Mouse (Mus musculus): ENCODE data around the gene Pias3.
A peak's percentile ranks its signal among the peaks of the same experiment; 100 is the strongest.
"Not testable (repeated sequence)": the region's sequence is repeated elsewhere in the genome, so short reads cannot be mapped to it uniquely, and the experiment has no call there.

The Pias3 gene

DNA sequence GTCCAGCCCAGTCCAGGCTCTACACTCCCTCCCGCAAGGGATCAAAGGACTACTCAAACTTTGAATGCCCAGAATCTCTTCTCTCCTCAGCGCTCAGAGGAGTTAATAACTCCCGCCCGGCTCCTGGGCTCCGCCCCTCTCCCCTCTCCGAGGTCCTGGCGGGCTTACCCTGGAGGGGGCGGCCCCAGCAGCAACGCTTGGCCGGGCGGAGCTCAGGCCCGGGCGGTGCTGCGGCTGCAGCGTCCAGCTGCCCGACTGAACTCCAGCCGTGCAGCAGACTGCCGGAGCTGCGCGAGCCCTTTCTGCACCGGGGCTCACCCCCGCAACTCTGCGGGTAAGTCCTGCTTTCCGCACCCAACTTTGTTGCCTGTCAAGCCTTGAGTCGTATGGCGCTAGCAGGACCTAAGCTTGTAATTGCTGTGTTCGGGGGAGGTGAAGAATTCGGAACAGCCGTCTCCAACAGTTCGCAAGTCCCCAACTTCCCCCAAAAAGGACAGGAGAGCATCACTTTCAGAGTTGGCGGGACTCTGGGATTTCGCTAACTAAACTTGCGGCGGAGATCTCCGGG is at the start of gene Pias3:
Gene Pias3, plus strand, starts transcription at position 187 of the 568 bp plus-strand sequence.
- DNase-seq (ENCODE audit: low read depth) = peak; percentile 78

DNA sequence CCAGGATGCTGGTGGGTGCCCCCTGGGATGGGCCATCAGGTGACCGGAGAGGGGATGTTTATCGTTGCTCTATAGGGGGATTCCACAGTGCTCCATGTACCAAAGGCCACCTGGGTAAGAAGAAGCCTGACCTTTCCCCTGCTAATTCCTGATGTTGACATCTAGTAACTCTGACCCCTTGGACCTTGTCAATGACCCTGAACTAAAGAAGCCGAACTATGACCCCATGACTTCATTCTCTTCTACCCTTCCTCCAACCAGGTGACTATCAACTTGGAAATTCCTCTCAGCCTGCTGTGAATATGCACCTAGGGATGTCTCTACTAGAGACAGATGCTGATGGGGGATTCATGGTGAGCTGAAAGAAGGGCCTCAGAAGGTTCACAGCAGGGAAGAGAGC is 48.8 kb upstream of the Pias3 start:
- DNase-seq (ENCODE audit: low read depth) = no peak

DNA sequence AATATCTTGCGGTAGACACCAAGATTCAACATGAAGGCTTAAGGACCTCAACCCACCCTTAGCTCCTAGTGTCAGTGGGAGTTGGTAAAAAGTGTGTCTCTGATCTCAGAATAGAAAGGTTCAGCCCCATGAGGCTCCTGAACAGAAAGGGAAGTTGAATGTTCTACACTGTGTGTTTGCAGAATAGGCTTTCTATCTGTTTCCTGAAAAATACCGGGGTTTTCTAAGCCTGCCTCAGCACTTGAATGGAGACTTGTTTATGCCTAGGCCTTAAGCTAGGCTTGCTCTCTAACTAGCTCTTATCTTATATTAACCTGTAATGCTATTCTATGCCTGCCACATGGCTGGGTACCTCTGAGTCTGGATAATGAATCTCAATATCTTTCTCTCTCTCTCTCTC is 35.3 kb upstream of the Pias3 start:
- no peak for DNase-seq (ENCODE audit: low read depth)

DNA sequence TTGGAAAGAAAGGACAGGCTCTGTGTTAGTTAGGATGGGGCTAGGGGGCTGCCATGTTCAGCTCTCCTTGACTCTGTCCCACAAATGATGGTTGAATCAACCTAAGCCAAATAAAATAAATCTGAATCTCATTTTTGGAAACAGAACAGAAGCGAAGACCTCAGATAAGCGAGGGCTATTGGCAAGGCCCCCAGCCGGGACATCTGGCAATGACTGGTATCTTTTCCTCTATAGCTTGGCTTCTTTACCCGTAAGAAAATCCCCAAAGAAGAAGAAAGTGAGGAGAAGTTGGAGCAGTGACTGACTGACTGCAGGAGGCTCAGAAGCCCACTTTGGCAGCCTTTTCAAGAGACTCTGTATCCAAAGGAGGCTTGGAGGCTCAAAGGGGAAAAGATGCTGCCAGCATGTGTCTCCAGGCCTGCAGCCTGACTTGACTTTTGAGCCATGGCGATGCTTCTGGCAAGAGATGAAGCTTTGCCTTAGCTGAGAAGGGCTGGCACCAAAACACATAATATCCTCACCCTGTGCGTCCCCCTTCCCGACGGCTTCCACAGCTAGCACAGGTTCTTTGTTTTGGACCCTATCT is 33.4 kb upstream of the Pias3 start:
- DNase-seq (ENCODE audit: low read depth) = no peak

DNA sequence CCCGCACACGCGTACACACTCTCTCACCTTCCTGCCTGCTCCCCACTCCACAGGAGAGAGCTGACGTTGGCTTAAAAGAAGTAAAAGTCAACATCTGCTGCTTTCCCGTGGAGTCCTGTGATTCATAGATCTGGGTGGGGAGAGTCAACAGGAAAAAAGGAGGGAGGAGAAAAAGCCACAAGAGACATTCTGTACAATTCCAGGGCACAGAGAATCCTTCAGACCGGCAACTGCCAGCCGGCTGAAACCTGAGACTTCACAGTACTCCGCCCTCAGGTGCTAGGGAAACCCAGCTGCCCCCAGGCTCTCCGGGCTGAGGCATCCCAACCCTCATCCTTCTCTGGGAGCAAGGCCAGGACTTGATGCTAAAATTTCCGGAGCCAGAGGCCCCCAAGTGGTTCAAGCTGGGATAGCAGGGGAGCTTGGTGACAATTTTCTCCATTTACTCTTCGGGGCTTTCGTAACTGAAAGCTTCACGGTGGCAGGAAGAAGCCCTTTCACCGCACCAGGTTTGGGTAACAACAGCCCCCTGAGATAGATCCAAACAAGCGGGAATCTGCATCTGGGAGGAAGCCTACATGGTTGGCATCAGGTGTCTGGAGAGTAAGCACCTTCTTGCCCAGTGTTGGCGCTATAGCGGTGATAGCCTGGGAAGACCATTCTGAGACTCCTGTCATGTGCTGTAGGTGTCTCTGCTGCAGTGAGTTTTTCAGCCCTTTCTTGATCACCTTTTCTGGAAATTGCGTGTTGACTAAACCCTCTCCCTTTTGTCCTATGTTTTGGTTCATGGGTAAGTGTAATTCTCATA is 32.5 kb upstream of the Pias3 start:
- DNase-seq (ENCODE audit: low read depth) = peak; percentile 87

DNA sequence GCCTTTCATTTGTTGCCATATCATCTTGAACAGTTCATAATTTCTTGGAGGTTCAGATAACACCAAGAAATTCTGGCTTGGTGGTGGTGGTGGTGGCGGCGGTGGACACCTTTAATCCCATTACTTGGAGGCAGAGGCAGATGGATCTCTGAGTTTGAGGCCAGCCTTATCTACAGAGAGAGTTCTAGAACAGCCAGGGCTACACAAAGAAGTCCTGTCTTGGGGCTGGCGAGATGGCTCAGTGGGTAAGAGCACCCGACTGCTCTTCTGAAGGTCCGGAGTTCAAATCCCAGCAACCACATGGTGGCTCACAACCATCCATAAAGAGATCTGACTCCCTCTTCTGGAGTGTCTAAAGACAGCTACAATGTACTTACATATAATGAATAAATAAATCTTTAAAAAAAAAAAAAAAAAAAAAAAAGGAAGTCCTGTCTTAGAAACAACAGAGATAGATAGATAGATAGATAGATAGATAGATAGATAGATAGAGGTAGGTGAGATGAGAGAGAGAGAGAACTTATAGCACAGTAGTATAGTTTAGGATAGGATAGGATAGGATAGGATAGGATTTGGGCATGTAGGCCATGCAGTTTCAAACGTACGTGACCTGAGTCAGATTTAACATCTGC is 30.3 kb upstream of the Pias3 start:
- DNase-seq (ENCODE audit: low read depth) = not testable (repeated sequence)

DNA sequence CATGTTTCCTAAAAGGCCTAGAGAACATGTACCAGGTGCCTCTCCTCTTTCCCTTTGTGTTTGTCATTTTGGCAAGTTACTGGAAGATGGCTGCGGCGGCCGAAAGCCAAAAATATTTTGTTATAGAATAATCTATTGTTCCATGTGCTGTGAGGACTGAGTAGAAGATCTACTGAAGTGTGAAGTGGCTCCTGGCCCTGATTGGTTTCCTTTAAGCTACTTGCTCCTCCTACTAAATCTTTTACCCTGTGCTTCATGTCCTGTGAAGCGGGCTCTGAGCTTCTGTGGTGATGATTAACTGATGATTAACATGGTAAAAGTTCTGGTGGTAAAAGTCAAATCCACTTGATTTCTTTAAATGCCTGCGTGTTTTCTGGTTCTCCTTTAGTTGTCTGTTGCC is 29.3 kb upstream of the Pias3 start:
- no peak for DNase-seq (ENCODE audit: low read depth)

DNA sequence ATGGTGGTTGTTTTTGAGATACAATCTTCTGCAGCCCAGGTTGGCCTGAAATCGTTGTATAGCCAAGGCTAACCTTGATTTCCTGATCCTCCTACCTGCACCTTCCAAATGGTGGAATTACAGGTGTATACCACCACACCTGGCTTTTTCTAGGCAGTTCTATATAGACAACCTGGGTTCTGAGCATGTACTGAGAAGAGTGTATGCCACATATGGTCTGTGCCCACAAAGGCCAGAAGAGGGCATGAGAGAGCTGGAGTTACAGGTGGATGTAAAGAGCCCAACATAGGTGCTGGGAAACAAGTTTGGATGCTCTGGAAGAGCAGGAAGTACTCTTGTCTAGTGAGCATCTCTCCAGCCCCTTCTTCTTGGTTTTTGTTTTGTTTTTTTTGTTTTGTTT is 28.9 kb upstream of the Pias3 start:
- DNase-seq (ENCODE audit: low read depth) = peak; percentile 68

DNA sequence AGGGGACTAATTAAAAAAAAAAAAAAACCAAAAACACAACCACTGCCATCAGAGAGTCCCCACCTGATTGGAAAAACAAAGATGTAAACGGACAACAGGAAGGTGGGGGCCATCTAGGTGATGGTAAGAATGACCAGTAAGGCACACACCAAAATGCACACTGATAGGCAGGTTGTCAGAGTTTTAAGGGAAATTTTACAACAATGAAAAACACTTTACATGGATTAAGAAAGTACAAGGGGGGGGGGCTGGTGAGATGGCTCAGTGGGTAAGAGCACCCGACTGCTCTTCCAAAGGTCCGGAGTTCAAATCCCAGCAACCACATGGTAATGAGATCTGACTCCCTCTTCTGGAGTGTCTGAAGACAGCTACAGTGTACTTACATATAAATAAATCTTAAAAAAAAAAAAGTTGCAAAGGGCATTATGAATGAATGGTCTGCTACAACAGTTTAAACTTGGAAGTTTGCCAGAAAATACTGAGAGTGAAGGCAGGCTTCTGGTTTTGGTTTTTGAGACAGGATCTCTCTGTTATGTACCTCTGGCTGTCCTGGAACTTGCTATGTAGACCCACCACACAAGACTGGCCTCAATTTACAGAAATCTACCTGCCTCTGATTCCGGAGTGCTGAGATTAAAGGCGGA is 27.6 kb upstream of the Pias3 start:
- DNase-seq (ENCODE audit: low read depth) = peak; percentile 16

DNA sequence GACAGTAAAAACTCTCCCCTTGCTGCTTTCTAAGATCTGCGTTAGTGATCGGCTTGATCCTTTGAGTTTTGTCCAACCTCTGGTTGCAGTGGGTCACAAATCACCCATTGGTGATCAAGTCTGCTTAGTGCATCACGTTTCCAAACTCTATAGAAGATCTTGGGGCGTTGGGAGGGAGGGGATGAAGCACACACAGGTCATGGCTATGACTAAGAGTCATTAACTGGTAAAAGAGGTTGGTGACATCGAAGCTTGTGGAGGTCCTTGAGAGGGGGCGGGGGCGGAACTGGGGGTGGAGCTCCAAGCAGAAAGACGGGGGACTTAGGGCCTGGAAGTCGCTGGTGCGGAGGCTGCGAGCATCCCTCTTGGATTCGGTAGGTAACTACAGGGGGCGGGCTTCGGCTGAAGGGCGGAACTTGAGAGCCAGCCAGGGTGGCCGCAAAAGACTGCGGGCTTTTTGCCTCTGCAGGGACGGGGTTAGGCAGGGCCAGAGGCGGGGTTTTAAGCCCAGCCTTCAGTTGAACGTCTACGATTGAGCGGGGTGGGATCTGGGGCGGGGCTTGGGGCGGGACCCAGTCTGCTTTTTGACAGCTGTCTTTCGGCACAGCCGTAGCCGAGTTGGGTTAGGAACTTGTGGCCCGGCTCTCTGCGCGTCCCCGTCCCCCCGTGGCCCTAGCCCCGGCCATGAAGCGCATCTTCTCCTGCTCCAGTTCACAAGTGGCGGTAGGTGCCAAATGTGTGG is 26.3 kb upstream of the Pias3 start, which contains the start of gene Ankrd35:
Gene Ankrd35, plus strand, starts transcription at position 405 of the 742 bp plus-strand sequence.
- peak; percentile 94 for DNase-seq (ENCODE audit: low read depth)

DNA sequence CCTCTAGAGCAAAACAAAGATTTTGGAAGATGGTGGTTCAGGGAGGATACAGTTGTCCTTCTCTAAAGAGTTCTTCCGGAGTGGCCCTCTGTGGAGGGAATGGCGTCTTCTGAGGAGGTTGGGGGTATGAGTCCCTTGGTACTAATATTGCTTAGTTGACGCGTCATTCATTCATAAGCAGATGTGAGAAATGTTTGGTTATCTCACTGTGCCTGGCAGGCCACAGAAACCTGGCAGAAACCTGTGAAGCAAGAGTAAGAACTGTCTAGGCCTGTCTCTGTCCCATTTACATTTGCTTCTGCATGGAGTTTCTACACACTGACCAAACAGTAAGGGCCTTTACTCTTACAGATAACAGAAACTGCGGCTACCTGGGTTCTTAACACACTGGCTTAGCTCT is 24.7 kb upstream of the Pias3 start:
- no peak for DNase-seq (ENCODE audit: low read depth)

DNA sequence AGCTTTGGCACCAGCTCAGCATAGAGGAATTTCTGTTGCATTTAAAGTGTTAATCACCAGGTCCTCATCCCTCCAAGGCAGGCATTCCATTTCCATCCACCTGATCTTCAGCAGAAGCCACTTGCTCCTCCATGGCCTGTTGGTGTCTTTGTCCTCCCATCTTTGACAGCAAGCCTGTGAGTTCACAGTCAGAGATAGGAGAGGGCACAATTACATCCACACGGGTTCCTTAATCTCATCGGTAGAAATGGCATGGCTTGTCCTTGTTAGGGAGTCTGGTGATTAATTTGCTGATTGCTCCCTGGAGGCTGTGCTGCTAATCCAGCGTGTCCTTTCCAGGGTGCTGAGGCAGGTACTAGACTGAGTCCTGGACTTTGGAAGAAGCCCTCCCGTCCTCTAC is 22.7 kb upstream of the Pias3 start:
- no peak for DNase-seq (ENCODE audit: low read depth)

DNA sequence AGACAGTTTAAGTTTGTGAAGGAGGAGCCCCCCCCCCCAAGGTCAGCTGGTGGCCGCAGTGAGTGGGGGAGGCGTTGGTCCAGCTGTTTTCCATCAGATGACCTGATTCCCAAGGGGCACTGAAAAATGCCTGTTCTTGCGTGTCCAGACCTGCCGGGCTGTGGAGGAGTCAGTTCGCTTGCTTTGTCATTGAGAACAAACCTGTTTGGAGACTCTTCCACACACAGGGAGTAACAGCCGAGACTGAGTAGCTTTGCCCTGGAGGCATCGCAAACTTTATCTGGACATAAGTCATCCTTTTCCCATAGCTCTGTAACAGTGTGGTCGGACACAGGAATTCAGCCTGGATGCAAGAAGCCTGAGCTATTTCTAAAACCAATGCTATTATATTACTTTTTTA is 21.7 kb upstream of the Pias3 start:
- no peak for DNase-seq (ENCODE audit: low read depth)

DNA sequence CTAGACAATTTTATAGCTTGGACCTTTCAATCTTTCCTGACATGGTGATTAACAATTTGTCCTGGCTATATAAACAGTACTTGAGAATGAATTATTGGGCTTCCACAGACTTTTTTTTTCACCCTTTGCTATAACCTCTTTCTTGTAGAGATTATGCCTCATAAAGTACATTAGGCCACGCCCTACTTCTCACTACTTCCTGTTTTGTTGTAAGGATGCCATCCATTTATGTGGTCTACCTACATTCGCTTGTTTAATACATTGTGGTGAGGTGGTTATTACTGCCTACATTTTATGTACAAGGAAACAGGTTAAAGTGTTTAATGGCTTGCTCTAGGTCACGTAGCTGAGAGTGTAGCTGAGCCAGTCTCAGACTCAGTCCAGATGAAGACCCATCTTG is 21.0 kb upstream of the Pias3 start:
- DNase-seq (ENCODE audit: low read depth) = peak; percentile 64

DNA sequence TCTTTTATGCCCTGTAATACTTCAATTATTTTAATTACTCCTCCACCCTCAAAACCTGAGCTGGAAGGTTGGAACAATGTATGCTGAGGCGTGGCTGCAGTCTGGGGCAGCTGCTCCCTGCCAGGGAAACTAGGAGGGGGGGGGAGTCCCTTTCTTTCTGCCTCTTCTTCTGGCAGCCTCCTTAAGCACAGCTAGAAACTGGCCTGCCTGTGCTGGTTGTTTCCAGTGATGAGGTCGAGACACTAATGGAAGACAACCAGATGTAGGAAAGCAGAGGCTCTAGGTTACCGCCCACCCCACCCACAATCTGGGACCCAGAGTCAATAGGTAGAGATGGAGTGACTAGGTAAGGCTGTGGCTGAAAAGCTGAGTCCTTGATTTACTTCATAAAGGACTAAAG is 20.5 kb upstream of the Pias3 start:
- no peak for DNase-seq (ENCODE audit: low read depth)

DNA sequence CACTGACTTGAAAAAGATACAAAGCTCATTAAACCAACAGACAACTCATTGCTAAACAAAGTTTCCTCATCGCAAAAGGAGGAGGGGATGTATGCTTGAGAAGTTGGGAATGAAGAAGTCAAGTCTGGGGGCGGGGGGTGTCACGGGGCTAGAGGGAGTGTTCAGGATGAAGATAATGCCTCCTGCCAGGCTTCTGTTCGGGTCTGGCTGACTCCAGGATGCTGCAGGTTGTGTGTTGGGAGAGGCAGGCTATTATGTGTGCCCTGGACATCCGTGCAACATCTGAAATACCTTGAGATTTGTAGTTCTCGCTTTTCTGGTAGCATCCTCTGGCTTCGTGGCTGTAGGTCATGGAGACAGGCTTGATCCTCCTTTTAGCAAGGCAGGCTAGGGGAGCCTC is 17.7 kb upstream of the Pias3 start:
- no peak for DNase-seq (ENCODE audit: low read depth)

DNA sequence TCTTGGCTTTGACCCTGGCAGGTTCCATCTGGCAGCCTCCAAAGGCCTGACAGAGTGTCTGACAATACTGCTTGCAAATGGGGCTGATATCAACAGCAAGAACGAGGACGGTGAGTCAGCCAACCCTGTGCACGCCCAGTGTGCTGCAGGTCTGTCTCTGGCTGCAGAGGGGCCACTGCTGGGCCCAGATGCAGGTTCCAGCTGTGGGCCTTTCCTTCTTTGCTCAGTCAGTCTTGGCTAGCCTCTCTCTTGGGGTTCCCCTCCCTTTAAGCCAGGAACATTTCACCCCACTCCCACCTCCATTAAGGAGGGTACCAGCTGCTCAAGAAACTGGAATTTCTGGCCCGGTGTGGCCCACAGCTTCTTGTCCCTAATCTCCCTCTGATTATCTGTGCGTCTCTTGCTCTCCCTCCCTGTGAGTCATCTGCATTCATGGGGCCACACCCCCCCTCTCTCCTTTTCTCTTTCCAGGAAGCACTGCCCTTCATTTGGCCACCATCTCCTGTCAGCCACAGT is 17.0 kb upstream of the Pias3 start:
- no peak for DNase-seq (ENCODE audit: low read depth)

DNA sequence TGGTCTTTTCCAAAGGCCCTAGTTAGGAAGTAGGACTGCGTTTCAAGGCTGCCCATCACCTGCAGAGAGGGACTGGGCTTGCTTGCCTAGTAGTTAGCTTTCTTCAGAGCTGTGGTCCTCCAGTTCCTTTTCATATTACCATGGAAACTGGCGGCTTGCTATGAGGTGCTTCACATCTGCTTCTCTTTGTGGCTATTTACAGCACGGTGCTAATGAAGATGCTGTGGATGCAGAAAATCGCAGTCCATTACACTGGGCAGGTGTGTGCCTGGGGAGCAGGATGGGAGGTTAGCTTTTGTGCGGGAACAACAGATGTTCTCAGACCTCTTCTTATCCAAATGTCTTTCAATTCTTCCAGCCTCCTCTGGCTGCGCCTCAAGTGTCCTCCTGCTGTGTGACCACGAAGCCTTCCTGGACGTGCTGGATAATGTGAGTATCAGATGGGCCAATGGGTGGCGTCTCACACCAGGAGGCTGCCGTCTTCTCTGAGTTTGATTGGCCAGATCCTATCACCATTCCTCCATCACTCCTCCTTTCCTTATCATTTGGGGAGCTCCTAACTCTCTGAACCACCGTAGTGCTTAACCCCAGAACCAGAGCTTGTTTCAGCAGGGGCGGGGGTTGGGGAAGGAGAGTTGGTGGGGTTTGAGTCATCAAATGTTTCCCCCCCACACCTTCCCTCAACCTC is 15.8 kb upstream of the Pias3 start:
- no peak for DNase-seq (ENCODE audit: low read depth)

DNA sequence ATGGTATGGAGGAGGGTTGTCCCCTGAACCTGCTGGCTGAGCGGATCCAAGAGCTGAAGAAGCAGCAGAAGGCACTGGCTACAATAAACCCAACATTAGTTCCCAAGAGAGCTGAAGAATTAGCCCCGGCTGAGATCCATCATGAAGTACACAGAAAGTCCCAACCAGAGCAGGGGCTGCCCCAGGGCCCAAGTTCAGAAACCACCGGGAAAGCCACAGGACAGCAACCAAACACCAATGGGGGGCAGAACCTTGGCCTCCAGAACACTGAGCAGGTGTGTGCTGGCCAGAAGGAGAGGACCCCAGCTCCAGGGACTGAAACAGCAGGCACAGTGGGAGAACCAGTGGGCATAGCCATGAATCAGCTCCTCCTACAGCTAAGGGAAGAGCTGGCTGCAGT is 12.7 kb upstream of the Pias3 start:
- DNase-seq (ENCODE audit: low read depth) = no peak

DNA sequence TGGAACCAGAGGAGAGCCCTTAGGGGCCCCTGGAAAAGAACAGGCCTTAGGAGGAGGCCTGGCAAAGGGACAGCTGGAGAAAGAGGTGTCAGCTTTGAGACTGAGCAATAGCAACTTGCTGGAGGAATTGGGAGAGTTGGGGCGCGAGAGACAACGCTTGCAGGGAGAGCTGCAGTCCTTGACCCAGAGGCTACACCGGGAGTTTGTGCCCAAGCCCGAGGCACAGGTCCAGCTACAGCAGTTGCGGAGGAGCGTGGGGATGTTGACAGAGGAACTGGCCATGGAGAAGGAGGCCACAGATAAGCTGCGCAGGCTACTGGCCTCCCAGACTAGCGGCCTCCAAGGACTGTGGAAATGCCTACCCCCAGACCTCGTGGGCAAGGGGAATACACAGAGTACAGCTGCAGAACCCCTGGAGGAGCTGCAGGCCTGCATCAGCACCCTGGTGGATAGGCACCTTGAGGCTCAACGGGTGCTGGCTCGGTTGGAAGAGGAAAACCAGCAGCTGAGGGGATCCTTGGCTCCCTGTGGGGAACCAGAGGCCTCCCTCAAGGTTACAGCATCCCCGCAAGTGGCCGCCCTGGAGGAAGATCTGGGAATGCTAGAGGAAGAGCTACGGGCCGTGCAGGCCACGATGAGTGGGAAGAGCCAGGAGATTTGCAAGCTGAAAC is 11.9 kb upstream of the Pias3 start:
- DNase-seq (ENCODE audit: low read depth) = no peak

DNA sequence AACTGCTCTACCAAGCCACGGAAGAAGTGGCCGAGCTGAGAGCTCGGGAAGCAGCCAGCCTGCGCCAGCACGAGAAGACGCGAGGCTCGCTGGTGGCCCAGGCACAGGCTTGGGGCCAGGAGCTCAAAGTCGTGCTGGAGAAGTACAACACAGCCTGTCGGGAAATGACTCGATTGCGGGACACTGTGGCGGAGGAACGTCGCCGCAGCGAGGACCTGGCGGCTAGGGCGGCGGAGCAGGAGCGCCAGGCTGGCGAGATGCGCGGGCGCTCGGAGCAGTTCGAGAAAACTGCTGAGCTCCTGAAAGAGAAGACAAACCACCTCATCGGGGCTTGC is 11.4 kb upstream of the Pias3 start:
- DNase-seq (ENCODE audit: low read depth) = no peak
